Mouse (Mus musculus) neural tube, embryonic 12.5 days (tissue): ENCODE results near the gene Bcam. TPM values are rescaled to one million over a fixed set of nuclear protein-coding genes. Genes with fewer than 3 reads are reported as not detected.

Source experiments
- ATAC-seq: fragments of 200-750 bp; cut with Nextera tagmentation; 2 replicates; pipeline ENCODE4 v1.8.0; 2017; ENCODE audit warnings: low read depth, mild to moderate bottlenecking, moderate TSS enrichment, moderate library complexity; ENCODE audit not compliant: low FRiP score
- H3K27ac ChIP-seq: fragments of 300-500 bp; sonication (generic); 2 replicates; pipeline ENCODE4 v1.5.1; 2016
- H3K27me3 ChIP-seq: fragments of 300-500 bp; sonication (generic); replicated peaks from 2 replicates; pipeline ENCODE4 v1.6.1; 2016; ENCODE audit warnings: mild to moderate bottlenecking
- H3K36me3 ChIP-seq: fragments of 300-500 bp; sonication (generic); 2 replicates; pipeline ENCODE4 v1.6.1; 2016; ENCODE audit warnings: mild to moderate bottlenecking
- H3K4me1 ChIP-seq: fragments of 300-500 bp; sonication (generic); 2 replicates; pipeline ENCODE4 v1.6.1; 2016
- H3K4me2 ChIP-seq: fragments of 300-500 bp; sonication (generic); replicated peaks from 2 replicates; pipeline ENCODE4 v1.6.1; 2016; ENCODE audit warnings: mild to moderate bottlenecking
- H3K4me3 ChIP-seq: fragments of 300-500 bp; sonication (generic); 2 replicates; pipeline ENCODE4 v1.5.1; 2016
- H3K9ac ChIP-seq: fragments of 300-500 bp; sonication (generic); 2 replicates; pipeline ENCODE4 v1.6.1; 2016; ENCODE audit warnings: mild to moderate bottlenecking
- H3K9me3 ChIP-seq: fragments of 300-500 bp; sonication (generic); 2 replicates; pipeline ENCODE4 v1.6.1; 2016; ENCODE audit warnings: mild to moderate bottlenecking
- WGBS: fragments of 180-500 bp; shearing (Covaris S2); methylation state at CpG from one replicate; pipeline ENCODE4 v1.1.7; 2016; 5-methylcytosine and 5-hydroxymethylcytosine counted together
- polyA plus RNA-seq: library from polyadenylated mRNA; unstranded; fragments of >200 nt; fragmentation: Nextera tagmentation; extraction: Ambion mirVana; gene quantifications from 2 replicates; pipeline ENCODE4 v1.2.1, GENCODE M21; 2016

Gene Bcam
- polyA plus RNA-seq, 1 experiment from 2014 or later: 15.1 TPM

GRCm38 (mm10) chr7:19762283-19762682 lies 8.5 kb downstream of the Bcam start:
- Histone ChIP-seq H3K9me3 (no peaks in the 10 kb centered on the region), H3K4me1 (no peaks in the 10 kb centered on the region), H3K27me3 (no peaks in the 10 kb centered on the region), H3K9ac (no peak overlapping the region), H3K4me2 (no peak overlapping the region), H3K36me3 (no peaks in the 10 kb centered on the region), H3K4me3 (no peak overlapping the region), H3K27ac (no peak overlapping the region)
- no peak for ATAC-seq
- 89% methylated on average over 11 of the region's 11 CpGs for WGBS

- 91% methylated on average over 13 of the region's 13 CpGs for WGBS
- no peaks in the 10 kb centered on the region for H3K27me3 ChIP-seq
- no peak overlapping the region for H3K9ac ChIP-seq
- no peaks in the 10 kb centered on the region for H3K9me3 ChIP-seq
- H3K27ac ChIP-seq: no peak overlapping the region
- H3K4me2 ChIP-seq: no peak overlapping the region
- no peak for ATAC-seq
- H3K4me3 ChIP-seq: no peak overlapping the region
- H3K36me3 ChIP-seq: no peaks in the 10 kb centered on the region
- no peaks in the 10 kb centered on the region for H3K4me1 ChIP-seq
These were observed 10.8 kb downstream of the Bcam start for GRCm38 (mm10) chr7:19760021-19760420.

GRCm38 (mm10) chr7:19758623-19759022 lies 12.2 kb downstream of the Bcam start:
- Histone ChIP-seq H3K27me3 (no peaks in the 10 kb centered on the region), H3K9me3 (no peaks in the 10 kb centered on the region), H3K4me1 (no peaks in the 10 kb centered on the region), H3K36me3 (no peaks in the 10 kb centered on the region), H3K9ac (no peak overlapping the region), H3K4me2 (no peak overlapping the region), H3K4me3 (no peak overlapping the region), H3K27ac (no peak overlapping the region)
- 89% methylated on average over 13 of the region's 13 CpGs for WGBS
- ATAC-seq: no peak

GRCm38 (mm10) chr7:19755851-19756786 lies 14.7 kb downstream of the Bcam start:
- Histone ChIP-seq H3K9ac (no peak overlapping the region), H3K4me3 (no peak overlapping the region), H3K27ac (no peak overlapping the region), H3K36me3 (no peaks in the 10 kb centered on the region), H3K4me2 (no peak overlapping the region), H3K27me3 (no peaks in the 10 kb centered on the region), H3K9me3 (no peaks in the 10 kb centered on the region), H3K4me1 (no peaks in the 10 kb centered on the region)
- ATAC-seq: no peak
- WGBS: 86% methylated on average over 23 of the region's 24 CpGs

- ATAC-seq: no peak
- peaks cover 5% of the 10 kb centered on the region for H3K4me1 ChIP-seq
- no peaks in the 10 kb centered on the region for H3K36me3 ChIP-seq
- H3K9ac ChIP-seq: no peak overlapping the region
- 88% methylated on average over 2 of the region's 2 CpGs for WGBS
- no peaks in the 10 kb centered on the region for H3K27me3 ChIP-seq
- H3K4me3 ChIP-seq: no peak overlapping the region
- no peak overlapping the region for H3K27ac ChIP-seq
- no peaks in the 10 kb centered on the region for H3K9me3 ChIP-seq
- no peak overlapping the region for H3K4me2 ChIP-seq
These were observed 15.8 kb downstream of the Bcam start for GRCm38 (mm10) chr7:19755008-19755407.

- Histone ChIP-seq H3K9ac (no peak overlapping the region), H3K9me3 (no peaks in the 10 kb centered on the region), H3K4me1 (peaks cover 5% of the 10 kb centered on the region), H3K4me3 (no peak overlapping the region), H3K4me2 (no peak overlapping the region), H3K27ac (no peak overlapping the region), H3K36me3 (no peaks in the 10 kb centered on the region), H3K27me3 (no peaks in the 10 kb centered on the region)
- ATAC-seq: no peak
- WGBS: 87% methylated on average over 1 of the region's 1 CpGs
These were observed 16.8 kb downstream of the Bcam start for GRCm38 (mm10) chr7:19754065-19754464.

- Histone ChIP-seq H3K9me3 (no peaks in the 10 kb centered on the region), H3K27me3 (no peaks in the 10 kb centered on the region), H3K9ac (no peak overlapping the region), H3K4me3 (no peak overlapping the region), H3K4me1 (peaks cover 5% of the 10 kb centered on the region), H3K36me3 (no peaks in the 10 kb centered on the region), H3K4me2 (no peak overlapping the region), H3K27ac (no peak overlapping the region)
- ATAC-seq: no peak
- WGBS: 83% methylated on average over 7 of the region's 7 CpGs
These were observed 17.2 kb downstream of the Bcam start for GRCm38 (mm10) chr7:19753587-19753986.

GRCm38 (mm10) chr7:19752652-19753051 lies 18.2 kb downstream of the Bcam start:
- Histone ChIP-seq H3K27ac (no peak overlapping the region), H3K27me3 (no peaks in the 10 kb centered on the region), H3K9me3 (no peaks in the 10 kb centered on the region)

GRCm38 (mm10) chr7:19751070-19751383 lies 19.8 kb downstream of the Bcam start:
- Histone ChIP-seq H3K27ac (no peak overlapping the region), H3K9me3 (no peaks in the 10 kb centered on the region), H3K4me3 (no peak overlapping the region), H3K4me2 (no peak overlapping the region), H3K27me3 (no peaks in the 10 kb centered on the region), H3K36me3 (no peaks in the 10 kb centered on the region), H3K4me1 (peaks cover 31% of the 10 kb centered on the region), H3K9ac (no peak overlapping the region)
- WGBS: 63% methylated on average over 4 of the region's 4 CpGs
- ATAC-seq: no peak

More at GRCm38 (mm10) chr7:19752652-19753051, 18.2 kb downstream of the Bcam start:
- 72% methylated on average over 8 of the region's 8 CpGs for WGBS
- Histone ChIP-seq H3K9ac (no peak overlapping the region), H3K36me3 (no peaks in the 10 kb centered on the region), H3K4me1 (peaks cover 14% of the 10 kb centered on the region), H3K4me3 (no peak overlapping the region), H3K4me2 (no peak overlapping the region)
- no peak for ATAC-seq

GRCm38 (mm10) chr7:19750217-19751069 lies 20.4 kb downstream of the Bcam start, which contains the start of gene Nectin2:
Gene Nectin2, minus strand, starts transcription at chr7:19750483.
- Histone ChIP-seq H3K27me3 (no peaks in the 10 kb centered on the region), H3K4me3 (peak within 1 kb of the TSS; percentile 84), H3K9me3 (no peaks in the 10 kb centered on the region), H3K36me3 (no peaks in the 10 kb centered on the region), H3K4me2 (peak within 1 kb of the TSS; percentile 86), H3K4me1 (peaks cover 32% of the 10 kb centered on the region), H3K9ac (peak within 1 kb of the TSS; percentile 87), H3K27ac (peak within 1 kb of the TSS; percentile 50; the same call in 1 of the 2 replicates)
- ATAC-seq: peak; percentile 57
- 17% methylated on average over 19 of the region's 19 CpGs for WGBS

GRCm38 (mm10) chr7:19749389-19750216 lies 21.2 kb downstream of the Bcam start:
- H3K36me3 ChIP-seq: 0 out of 2 replicates have a peak, but pooled peaks cover under 1% of the 10 kb centered on the region
- no peaks in the 10 kb centered on the region for H3K9me3 ChIP-seq
- H3K4me1 ChIP-seq: peaks cover 36% of the 10 kb centered on the region
- peak overlapping the region; percentile 86 for H3K4me2 ChIP-seq
- WGBS: under 1% methylated on average over 46 of the region's 46 CpGs
- peak; percentile 96 for ATAC-seq
- peak overlapping the region; percentile 84 for H3K4me3 ChIP-seq
- H3K27ac ChIP-seq: peak overlapping the region; percentile 50
- H3K9ac ChIP-seq: peak overlapping the region; percentile 87
- H3K27me3 ChIP-seq: no peaks in the 10 kb centered on the region
